Mouse (Mus musculus): ENCODE results near the gene Zfp712. TPM values are rescaled to one million over a fixed set of nuclear protein-coding genes. Genes with fewer than 3 reads are reported as not detected.

The Zfp712 gene
- total and polyA plus RNA-seq, 3 experiments = 0.71 to 1.3 (median 1.2) TPM

GRCm38 (mm10) chr13:67108821-67109206, 47.8 kb upstream of the Zfp712 start:
- Histone ChIP-seq H3K4me2 (ENCODE audit: insufficient read depth, low read depth, poor library complexity, severe bottlenecking) (peak overlapping the region; percentile 60; the same call in 1 of the 2 replicates), H3K27me3 (replicated peaks) (no peaks in the 10 kb centered on the region), H3K9me3 (replicated peaks; ENCODE audit: low read length) (no peaks in the 10 kb centered on the region), H3K4me1 (ENCODE audit: control insufficient read depth in 1 of 2, insufficient read depth in 2 of 2) (peaks cover 5 to 22% of the 10 kb centered on the region in 2 experiments), H3K4me3 (replicated peaks in 1 of 3; ENCODE audit: low read depth in 2 of 3, low read length in 2 of 3, poor library complexity in 1 of 3) (peak overlapping the region; percentile 46 to 91 (median 66)), H3K79me2 (replicated peaks; ENCODE audit: control insufficient read depth, extremely low read depth, insufficient read depth, poor library complexity, severe bottlenecking) (0 out of 2 replicates have a peak, but pooled peaks cover 4% of the 10 kb centered on the region), H3K36me3 (replicated peaks in 1 of 2; ENCODE audit: control insufficient read depth in 1 of 2, insufficient read depth in 1 of 2, low read length in 1 of 2) (peaks cover 9 to 13% of the 10 kb centered on the region in 2 experiments), H3K27ac (ENCODE audit: insufficient read depth, low read depth) (no peak overlapping the region), H3K9ac (ENCODE audit: insufficient read depth, low read depth) (peak overlapping the region; percentile 28)
- in situ Hi-C loops (cut with MboI; ENCODE audit: low pct_ligation_motif_present, low pct_unique_long_range_greater_than_20kb, low sequenced_read_pairs) = no loop called here
- TF ChIP-seq CTCF (conservative IDR thresholded peaks at IDR 0.05 in 1 of 2, IDR thresholded peaks at IDR 0.05 in 1 of 2; ENCODE audit: low read depth in 2 of 2, low read length in 2 of 2) (peak in 1 of 2 experiments; percentile 42; a peak in 2 of 4 replicates), MAX (IDR thresholded peaks at IDR 0.05; ENCODE audit: low read length) (peak; percentile 52; the same call in 1 of the 2 replicates), JUND (conservative IDR thresholded peaks at IDR 0.05; ENCODE audit: low read depth, low read length) (peak; percentile 38; the same call in 1 of the 2 replicates), MXI1 (IDR thresholded peaks at IDR 0.05; ENCODE audit: low read depth, low read length) (0 out of 2 replicates have a peak, but pooled peaks have one; percentile 13), ETS1 (conservative IDR thresholded peaks at IDR 0.05; ENCODE audit: low read depth, low read length) (no peak), KAT2A (IDR thresholded peaks at IDR 0.05; ENCODE audit: insufficient replicate concordance, low read length) (no peak), SMC3 (IDR thresholded peaks at IDR 0.05; ENCODE audit: low read depth, low read length) (peak; percentile 27), MAFK (IDR thresholded peaks at IDR 0.05; ENCODE audit: insufficient replicate concordance, low read length) (no peak), MEF2A (IDR thresholded peaks at IDR 0.05; ENCODE audit: borderline replicate concordance, low read depth, low read length) (peak; percentile 6; the same call in 1 of the 2 replicates), TBP (conservative IDR thresholded peaks at IDR 0.05; ENCODE audit: low read depth, low read length) (peak; percentile 5; the same call in 1 of the 2 replicates)
- no peak for DNase-seq (ENCODE audit: extremely low read depth)
- dilution Hi-C loops (cut with MboI; ENCODE audit: extremely low pct_ligation_motif_present, extremely low pct_unique_long_range_greater_than_20kb, low sequenced_read_pairs) = no loop called here

GRCm38 (mm10) chr13:67108194-67108820, 47.3 kb upstream of the Zfp712 start, which contains the start of gene Gm28557:
Gene Gm28557, minus strand, starts transcription at chr13:67108604.
- peaks cover 9 to 13% of the 10 kb centered on the region in 2 experiments for H3K36me3 ChIP-seq (replicated peaks in 1 of 2; ENCODE audit: control insufficient read depth in 1 of 2, insufficient read depth in 1 of 2, low read length in 1 of 2)
- H3K27me3 ChIP-seq (replicated peaks) = no peaks in the 10 kb centered on the region
- H3K9me3 ChIP-seq (replicated peaks; ENCODE audit: low read length) = no peaks in the 10 kb centered on the region
- 0 out of 2 replicates have a peak, but pooled peaks cover 4% of the 10 kb centered on the region for H3K79me2 ChIP-seq (replicated peaks; ENCODE audit: control insufficient read depth, extremely low read depth, insufficient read depth, poor library complexity, severe bottlenecking)
- peak within 1 kb of the TSS; percentile 66 to 91 (median 77) for H3K4me3 ChIP-seq (replicated peaks in 1 of 3; ENCODE audit: low read depth in 2 of 3, low read length in 2 of 3, poor library complexity in 1 of 3)
- in situ Hi-C loops (cut with MboI; ENCODE audit: low pct_ligation_motif_present, low pct_unique_long_range_greater_than_20kb, low sequenced_read_pairs) (no loop called here), dilution Hi-C loops (cut with MboI; ENCODE audit: extremely low pct_ligation_motif_present, extremely low pct_unique_long_range_greater_than_20kb, low sequenced_read_pairs) (no loop called here)
- H3K4me2 ChIP-seq (ENCODE audit: insufficient read depth, low read depth, poor library complexity, severe bottlenecking) = peak within 1 kb of the TSS; percentile 82
- peak within 1 kb of the TSS; percentile 32; the same call in 1 of the 2 replicates for H3K27ac ChIP-seq (ENCODE audit: insufficient read depth, low read depth)
- H3K4me1 ChIP-seq (ENCODE audit: control insufficient read depth in 1 of 2, insufficient read depth in 2 of 2) = peaks cover 5 to 22% of the 10 kb centered on the region in 2 experiments
- peak within 1 kb of the TSS; percentile 73 for H3K9ac ChIP-seq (ENCODE audit: insufficient read depth, low read depth)
- DNase-seq (ENCODE audit: extremely low read depth) = peak; percentile 98
- TF ChIP-seq TBP (conservative IDR thresholded peaks at IDR 0.05; ENCODE audit: low read depth, low read length) (peak; percentile 25; the same call in 1 of the 2 replicates), USF2 (conservative IDR thresholded peaks at IDR 0.05; ENCODE audit: low read depth, low read length) (no peak), BHLHE40 (IDR thresholded peaks at IDR 0.05; ENCODE audit: low read depth, low read length) (no peak), USF1 (IDR thresholded peaks at IDR 0.05; ENCODE audit: low read depth, low read length) (no peak), POLR2A (IDR thresholded peaks at IDR 0.05; ENCODE audit: low read depth, low read length) (peak; percentile 87), POLR2AphosphoS2 (IDR thresholded peaks at IDR 0.05; ENCODE audit: low read depth, low read length) (peak; percentile 50; the same call in 1 of the 2 replicates), NELFE (IDR thresholded peaks at IDR 0.05; ENCODE audit: low read depth, low read length) (peak; percentile 72), KAT2A (IDR thresholded peaks at IDR 0.05; ENCODE audit: insufficient replicate concordance, low read length) (peak; percentile 92; the same call in 1 of the 2 replicates), MAZ (IDR thresholded peaks at IDR 0.05; ENCODE audit: low read depth, low read length) (no peak), E2F4 (IDR thresholded peaks at IDR 0.05; ENCODE audit: insufficient replicate concordance, low read depth, low read length) (peak; percentile 69; the same call in 1 of the 2 replicates), MAFK (IDR thresholded peaks at IDR 0.05; ENCODE audit: insufficient replicate concordance, low read length) (peak; percentile 83), HCFC1 (IDR thresholded peaks at IDR 0.05; ENCODE audit: low read depth, low read length) (peak; percentile 97), SIN3A (IDR thresholded peaks at IDR 0.05; ENCODE audit: low read length) (peak; percentile 56), ZNF384 (IDR thresholded peaks at IDR 0.05; ENCODE audit: low read depth, low read length) (no peak), RCOR1 (conservative IDR thresholded peaks at IDR 0.05; ENCODE audit: low read depth, low read length) (no peak), ETS1 (conservative IDR thresholded peaks at IDR 0.05; ENCODE audit: low read depth, low read length) (0 out of 2 replicates have a peak, but pooled peaks have one; percentile 44), ZMIZ1 (IDR thresholded peaks at IDR 0.05; ENCODE audit: low read depth, low read length) (0 out of 2 replicates have a peak, but pooled peaks have one; percentile 67), CTCF (conservative IDR thresholded peaks at IDR 0.05 in 1 of 2, IDR thresholded peaks at IDR 0.05 in 1 of 2; ENCODE audit: low read depth in 2 of 2, low read length in 2 of 2) (peak; percentile 79 to 88), NRF1 (IDR thresholded peaks at IDR 0.05; ENCODE audit: low read depth, low read length) (peak; percentile 89), RAD21 (IDR thresholded peaks at IDR 0.05; ENCODE audit: low read depth, low read length) (peak; percentile 57), ZKSCAN1 (IDR thresholded peaks at IDR 0.05; ENCODE audit: borderline replicate concordance, low read depth, low read length) (no peak), PAX5 (IDR thresholded peaks at IDR 0.05; ENCODE audit: low read length) (no peak), JUN (IDR thresholded peaks at IDR 0.05; ENCODE audit: insufficient read depth, low read depth, low read length) (no peak), IRF4 (IDR thresholded peaks at IDR 0.05; ENCODE audit: low read depth, low read length) (peak; percentile 68), CHD2 (IDR thresholded peaks at IDR 0.05; ENCODE audit: low read length) (no peak)

Measured in CH12.LX (cell line).